Mouse (Mus musculus) stomach, postnatal 0 days (tissue): ENCODE data around the gene Trappc4. TPM values are rescaled to one million over a fixed set of nuclear protein-coding genes. Genes with fewer than 3 reads are reported as not detected.

Experiments used
- ATAC-seq: fragments of 200-750 bp; cut with Nextera tagmentation; 2 replicates; pipeline ENCODE4 v1.8.0; 2017; ENCODE audit not compliant: low FRiP score, low TSS enrichment
- DNase-seq: peaks from one replicate; pipeline ENCODE4 v3.0.0-alpha.2; 2016; ENCODE audit warnings: low spot score
- H3K27ac ChIP-seq: fragments of 300-500 bp; sonication (generic); replicated peaks from 2 replicates; pipeline ENCODE4 v1.5.1; 2014; ENCODE audit warnings: mild to moderate bottlenecking, control low read depth
- H3K27me3 ChIP-seq: fragments of 300-500 bp; sonication (generic); 2 replicates; pipeline ENCODE4 v1.6.1; 2014; ENCODE audit warnings: low read length; ENCODE audit not compliant: control insufficient read depth, insufficient read depth
- H3K36me3 ChIP-seq: fragments of 300-500 bp; sonication (generic); 2 replicates; pipeline ENCODE4 v1.6.1; 2014; ENCODE audit warnings: low read length, mixed read lengths; ENCODE audit not compliant: control insufficient read depth, insufficient read depth
- H3K4me1 ChIP-seq: fragments of 300-500 bp; sonication (generic); replicated peaks from 2 replicates; pipeline ENCODE4 v1.6.1; 2014; ENCODE audit warnings: antibody characterized with exemption; ENCODE audit not compliant: control insufficient read depth, insufficient read depth
- H3K4me2 ChIP-seq: fragments of 300-500 bp; sonication (generic); replicated peaks from 2 replicates; pipeline ENCODE4 v1.6.1; 2014; ENCODE audit warnings: low read depth, mild to moderate bottlenecking, control low read depth, moderate library complexity
- H3K4me3 ChIP-seq: fragments of 300-500 bp; sonication (generic); 2 replicates; pipeline ENCODE4 v1.5.1; 2014; ENCODE audit warnings: low read depth, low read length, control low read depth
- H3K9ac ChIP-seq: fragments of 300-500 bp; sonication (generic); 2 replicates; pipeline ENCODE4 v1.6.1; 2014; ENCODE audit warnings: mild to moderate bottlenecking, low read length, control low read depth, mixed read lengths
- H3K9me3 ChIP-seq: fragments of 300-500 bp; sonication (generic); 2 replicates; pipeline ENCODE4 v1.6.1; 2016; ENCODE audit warnings: low read length; ENCODE audit not compliant: control insufficient read depth
- CTCF ChIP-seq: IDR thresholded peaks from 2 replicates; pipeline ENCODE4 v1.5.1; 2016; ENCODE audit warnings: antibody characterized with exemption, low read depth, mild to moderate bottlenecking, moderate library complexity
- EP300 ChIP-seq: optimal IDR thresholded peaks from 2 replicates; pipeline ENCODE3; 2016; ENCODE audit warnings: antibody characterized with exemption
- WGBS: fragments of 180-500 bp; shearing (Covaris S2); extraction: QIAGEN DNeasy Blood & Tissue Kit; methylation state at CpG from one replicate; pipeline ENCODE4 v1.1.7; 2014; 5-methylcytosine and 5-hydroxymethylcytosine counted together
- polyA plus RNA-seq: library from polyadenylated mRNA; unstranded; fragments of >200 nt; fragmentation: Nextera tagmentation; extraction: Ambion mirVana; gene quantifications from 2 replicates; pipeline ENCODE4 v1.2.1, GENCODE M21; 2015

Gene Trappc4
- polyA plus RNA-seq, 1 experiment from 2014 or later = 97.6 TPM

- Histone ChIP-seq H3K27ac (peak within 1 kb of the TSS; percentile 70), H3K36me3 (no peaks in the 10 kb centered on the region; the same call in 1 of the 2 replicates), H3K27me3 (no peaks in the 10 kb centered on the region), H3K9ac (peak within 1 kb of the TSS; percentile 85), H3K4me3 (peak within 1 kb of the TSS; percentile 81), H3K9me3 (no peaks in the 10 kb centered on the region), H3K4me1 (peaks cover 4% of the 10 kb centered on the region; the same call in 1 of the 2 replicates), H3K4me2 (peak within 1 kb of the TSS; percentile 96)
- DNase-seq (no peak), ATAC-seq (no peak)
- 70% methylated on average over 14 of the region's 14 CpGs for WGBS
- TF ChIP-seq EP300 (no peak), CTCF (no peak)
These were observed 11.4 kb upstream of the Trappc4 start, which contains the start of gene Ccdc84 for GRCm38 (mm10) chr9:44418519-44419385. Gene Ccdc84 (minus strand): TSS chr9:44418569.

- under 1% methylated on average over 38 of the region's 38 CpGs for WGBS
- Histone ChIP-seq H3K27me3 (no peaks in the 10 kb centered on the region), H3K4me3 (peak overlapping the region; percentile 81), H3K4me1 (peaks cover 4% of the 10 kb centered on the region; the same call in 1 of the 2 replicates), H3K4me2 (peak overlapping the region; percentile 96), H3K9me3 (no peaks in the 10 kb centered on the region), H3K9ac (peak overlapping the region; percentile 85), H3K36me3 (peaks cover 3% of the 10 kb centered on the region; the same call in 1 of the 2 replicates), H3K27ac (peak overlapping the region; percentile 70)
- TF ChIP-seq CTCF (peak; percentile 85), EP300 (no peak)
- DNase-seq = peak; percentile 95
- peak; percentile 95 for ATAC-seq
These were observed 10.5 kb upstream of the Trappc4 start for GRCm38 (mm10) chr9:44417892-44418363.

GRCm38 (mm10) chr9:44417156-44417891 lies 9.9 kb upstream of the Trappc4 start:
- no peaks in the 10 kb centered on the region for H3K9me3 ChIP-seq
- H3K4me2 ChIP-seq = peak overlapping the region; percentile 96
- DNase-seq = no peak
- peaks cover 4% of the 10 kb centered on the region; the same call in 1 of the 2 replicates for H3K4me1 ChIP-seq
- TF ChIP-seq CTCF = no peak
- TF ChIP-seq EP300 = no peak
- H3K27ac ChIP-seq = peak overlapping the region; percentile 70
- ATAC-seq = peak; percentile 75
- 7% methylated on average over 26 of the region's 26 CpGs for WGBS
- H3K9ac ChIP-seq = peak overlapping the region; percentile 85
- no peaks in the 10 kb centered on the region for H3K27me3 ChIP-seq
- peaks cover 3% of the 10 kb centered on the region; the same call in 1 of the 2 replicates for H3K36me3 ChIP-seq
- H3K4me3 ChIP-seq = peak overlapping the region; percentile 81

- Histone ChIP-seq H3K9me3 (no peaks in the 10 kb centered on the region), H3K36me3 (peaks cover 15% of the 10 kb centered on the region; the same call in 1 of the 2 replicates), H3K4me2 (no peak overlapping the region), H3K27ac (no peak overlapping the region), H3K4me3 (no peak overlapping the region), H3K27me3 (no peaks in the 10 kb centered on the region), H3K9ac (no peak overlapping the region), H3K4me1 (peaks cover 4% of the 10 kb centered on the region; the same call in 1 of the 2 replicates)
- TF ChIP-seq CTCF (no peak), EP300 (no peak)
- DNase-seq (no peak), ATAC-seq (no peak)
- WGBS = 80% methylated on average over 2 of the region's 2 CpGs
These were observed 5.4 kb upstream of the Trappc4 start for GRCm38 (mm10) chr9:44412781-44413180.

GRCm38 (mm10) chr9:44412306-44412705 lies 4.9 kb upstream of the Trappc4 start:
- Histone ChIP-seq H3K4me3 (no peak overlapping the region), H3K9me3 (no peaks in the 10 kb centered on the region), H3K27me3 (no peaks in the 10 kb centered on the region), H3K4me2 (no peak overlapping the region), H3K4me1 (peaks cover 4% of the 10 kb centered on the region; the same call in 1 of the 2 replicates), H3K27ac (no peak overlapping the region), H3K9ac (no peak overlapping the region), H3K36me3 (peaks cover 15% of the 10 kb centered on the region; the same call in 1 of the 2 replicates)
- WGBS = 77% methylated on average over 4 of the region's 4 CpGs
- no peak for DNase-seq
- no peak for ATAC-seq
- TF ChIP-seq CTCF = no peak
- TF ChIP-seq EP300 = no peak
